Mouse (Mus musculus): ENCODE measurements around the gene Slc12a6. TPM values are rescaled to one million over a fixed set of nuclear protein-coding genes. Genes with fewer than 3 reads are reported as not detected.

Gene Slc12a6
- polyA plus RNA-seq, 1 experiment, result 4.4 TPM

- Histone ChIP-seq H3K79me3 (ENCODE audit: low read depth) (peaks cover 15% of the 10 kb centered on the region), H3ac (ENCODE audit: control insufficient read depth, insufficient read length, low read depth) (peak within 1 kb of the TSS; percentile 91), H3K4me3 (ENCODE audit: insufficient read depth, poor library complexity, severe bottlenecking) (peak within 1 kb of the TSS; percentile 75), H3K36me3 (ENCODE audit: control insufficient read depth, insufficient read depth) (no peaks in the 10 kb centered on the region), H3K79me2 (ENCODE audit: control insufficient read depth, insufficient read depth) (peaks cover 36% of the 10 kb centered on the region), H3K27me3 (ENCODE audit: control insufficient read depth, insufficient read depth, insufficient read length) (no peaks in the 10 kb centered on the region)
- TF ChIP-seq MYOG (IDR thresholded peaks at IDR 0.05; ENCODE audit: control insufficient read depth, extremely low read depth, insufficient read length) (no peak), CTCF (IDR thresholded peaks at IDR 0.05; ENCODE audit: control insufficient read depth, insufficient read depth, insufficient read length) (no peak), FOSL1 (IDR thresholded peaks at IDR 0.05; ENCODE audit: insufficient read depth, low read length, poor library complexity, severe bottlenecking) (no peak), MAX (IDR thresholded peaks at IDR 0.05) (no peak), USF1 (IDR thresholded peaks at IDR 0.05; ENCODE audit: low read depth) (no peak), MYOD1 (IDR thresholded peaks at IDR 0.05; ENCODE audit: control insufficient read depth, insufficient read length, low read depth) (no peak), CEBPB (IDR thresholded peaks at IDR 0.05; ENCODE audit: low read depth) (no peak)
Measured at GRCm38 (mm10) chr2:112266242-112266592, 592 bp downstream of the Slc12a6 start, which contains the start of gene Gm21985. Gene Gm21985 (plus strand): TSS chr2:112266314.

- no peak for TF ChIP-seq FOSL1 (IDR thresholded peaks at IDR 0.05; ENCODE audit: insufficient read depth, low read length, poor library complexity, severe bottlenecking)
- TF ChIP-seq USF1 (IDR thresholded peaks at IDR 0.05; ENCODE audit: low read depth), result no peak
- TF ChIP-seq MAX (IDR thresholded peaks at IDR 0.05), result no peak
- TF ChIP-seq CTCF (IDR thresholded peaks at IDR 0.05; ENCODE audit: control insufficient read depth, insufficient read depth, insufficient read length), result no peak
- no peak for TF ChIP-seq MYOG (IDR thresholded peaks at IDR 0.05; ENCODE audit: control insufficient read depth, extremely low read depth, insufficient read length)
- no peak for TF ChIP-seq CEBPB (IDR thresholded peaks at IDR 0.05; ENCODE audit: low read depth)
- no peak for TF ChIP-seq MYOD1 (IDR thresholded peaks at IDR 0.05; ENCODE audit: control insufficient read depth, insufficient read length, low read depth)
- peaks cover 36% of the 10 kb centered on the region for H3K79me2 ChIP-seq (ENCODE audit: control insufficient read depth, insufficient read depth)
- H3K27me3 ChIP-seq (ENCODE audit: control insufficient read depth, insufficient read depth, insufficient read length), result no peaks in the 10 kb centered on the region
- no peak overlapping the region for H3ac ChIP-seq (ENCODE audit: control insufficient read depth, insufficient read length, low read depth)
- H3K4me3 ChIP-seq (ENCODE audit: insufficient read depth, poor library complexity, severe bottlenecking), result peak overlapping the region; percentile 75
- H3K36me3 ChIP-seq (ENCODE audit: control insufficient read depth, insufficient read depth), result no peaks in the 10 kb centered on the region
- H3K79me3 ChIP-seq (ENCODE audit: low read depth), result peaks cover 15% of the 10 kb centered on the region
Measured at GRCm38 (mm10) chr2:112266780-112267179, 1.2 kb downstream of the Slc12a6 start.

GRCm38 (mm10) chr2:112267547-112268269 is 2.1 kb downstream of the Slc12a6 start:
- Histone ChIP-seq H3K36me3 (ENCODE audit: control insufficient read depth, insufficient read depth) (no peaks in the 10 kb centered on the region), H3K4me3 (ENCODE audit: insufficient read depth, poor library complexity, severe bottlenecking) (no peak overlapping the region), H3ac (ENCODE audit: control insufficient read depth, insufficient read length, low read depth) (no peak overlapping the region), H3K79me2 (ENCODE audit: control insufficient read depth, insufficient read depth) (peaks cover 30% of the 10 kb centered on the region), H3K79me3 (ENCODE audit: low read depth) (peaks cover 11% of the 10 kb centered on the region), H3K27me3 (ENCODE audit: control insufficient read depth, insufficient read depth, insufficient read length) (no peaks in the 10 kb centered on the region)
- no peak for TF ChIP-seq CEBPB (IDR thresholded peaks at IDR 0.05; ENCODE audit: low read depth)
- TF ChIP-seq MAX (IDR thresholded peaks at IDR 0.05), result no peak
- TF ChIP-seq USF1 (IDR thresholded peaks at IDR 0.05; ENCODE audit: low read depth), result no peak
- TF ChIP-seq CTCF (IDR thresholded peaks at IDR 0.05; ENCODE audit: control insufficient read depth, insufficient read depth, insufficient read length), result no peak
- no peak for TF ChIP-seq FOSL1 (IDR thresholded peaks at IDR 0.05; ENCODE audit: insufficient read depth, low read length, poor library complexity, severe bottlenecking)
- no peak for TF ChIP-seq MYOG (IDR thresholded peaks at IDR 0.05; ENCODE audit: control insufficient read depth, extremely low read depth, insufficient read length)
- TF ChIP-seq MYOD1 (IDR thresholded peaks at IDR 0.05; ENCODE audit: control insufficient read depth, insufficient read length, low read depth), result no peak

- TF ChIP-seq MAX (IDR thresholded peaks at IDR 0.05) (no peak), FOSL1 (IDR thresholded peaks at IDR 0.05; ENCODE audit: insufficient read depth, low read length, poor library complexity, severe bottlenecking) (no peak), CTCF (IDR thresholded peaks at IDR 0.05; ENCODE audit: control insufficient read depth, insufficient read depth, insufficient read length) (no peak), MYOG (IDR thresholded peaks at IDR 0.05; ENCODE audit: control insufficient read depth, extremely low read depth, insufficient read length) (no peak), MYOD1 (IDR thresholded peaks at IDR 0.05; ENCODE audit: control insufficient read depth, insufficient read length, low read depth) (no peak), CEBPB (IDR thresholded peaks at IDR 0.05; ENCODE audit: low read depth) (no peak), USF1 (IDR thresholded peaks at IDR 0.05; ENCODE audit: low read depth) (no peak)
- peaks cover 1% of the 10 kb centered on the region for H3K79me3 ChIP-seq (ENCODE audit: low read depth)
- no peaks in the 10 kb centered on the region for H3K36me3 ChIP-seq (ENCODE audit: control insufficient read depth, insufficient read depth)
- H3K27me3 ChIP-seq (ENCODE audit: control insufficient read depth, insufficient read depth, insufficient read length), result no peaks in the 10 kb centered on the region
- H3K79me2 ChIP-seq (ENCODE audit: control insufficient read depth, insufficient read depth), result peaks cover 14% of the 10 kb centered on the region
- H3ac ChIP-seq (ENCODE audit: control insufficient read depth, insufficient read length, low read depth), result no peak overlapping the region
- no peak overlapping the region for H3K4me3 ChIP-seq (ENCODE audit: insufficient read depth, poor library complexity, severe bottlenecking)
Measured at GRCm38 (mm10) chr2:112270011-112270410, 4.4 kb downstream of the Slc12a6 start.

GRCm38 (mm10) chr2:112272909-112273308 is 7.3 kb downstream of the Slc12a6 start:
- no peaks in the 10 kb centered on the region for H3K27me3 ChIP-seq (ENCODE audit: control insufficient read depth, insufficient read depth, insufficient read length)
- H3K36me3 ChIP-seq (ENCODE audit: control insufficient read depth, insufficient read depth), result no peaks in the 10 kb centered on the region
- peaks cover 1% of the 10 kb centered on the region for H3K79me3 ChIP-seq (ENCODE audit: low read depth)
- no peaks in the 10 kb centered on the region for H3K79me2 ChIP-seq (ENCODE audit: control insufficient read depth, insufficient read depth)
- TF ChIP-seq USF1 (IDR thresholded peaks at IDR 0.05; ENCODE audit: low read depth) (no peak), FOSL1 (IDR thresholded peaks at IDR 0.05; ENCODE audit: insufficient read depth, low read length, poor library complexity, severe bottlenecking) (no peak), MYOG (IDR thresholded peaks at IDR 0.05; ENCODE audit: control insufficient read depth, extremely low read depth, insufficient read length) (no peak), CTCF (IDR thresholded peaks at IDR 0.05; ENCODE audit: control insufficient read depth, insufficient read depth, insufficient read length) (no peak), MAX (IDR thresholded peaks at IDR 0.05) (no peak), CEBPB (IDR thresholded peaks at IDR 0.05; ENCODE audit: low read depth) (no peak), MYOD1 (IDR thresholded peaks at IDR 0.05; ENCODE audit: control insufficient read depth, insufficient read length, low read depth) (no peak)
- H3ac ChIP-seq (ENCODE audit: control insufficient read depth, insufficient read length, low read depth), result no peak overlapping the region
- H3K4me3 ChIP-seq (ENCODE audit: insufficient read depth, poor library complexity, severe bottlenecking), result no peak overlapping the region

All from C2C12 (cell line).